Mouse (Mus musculus): ENCODE results near the gene Kif2c.

Kif2c gene

DNA sequence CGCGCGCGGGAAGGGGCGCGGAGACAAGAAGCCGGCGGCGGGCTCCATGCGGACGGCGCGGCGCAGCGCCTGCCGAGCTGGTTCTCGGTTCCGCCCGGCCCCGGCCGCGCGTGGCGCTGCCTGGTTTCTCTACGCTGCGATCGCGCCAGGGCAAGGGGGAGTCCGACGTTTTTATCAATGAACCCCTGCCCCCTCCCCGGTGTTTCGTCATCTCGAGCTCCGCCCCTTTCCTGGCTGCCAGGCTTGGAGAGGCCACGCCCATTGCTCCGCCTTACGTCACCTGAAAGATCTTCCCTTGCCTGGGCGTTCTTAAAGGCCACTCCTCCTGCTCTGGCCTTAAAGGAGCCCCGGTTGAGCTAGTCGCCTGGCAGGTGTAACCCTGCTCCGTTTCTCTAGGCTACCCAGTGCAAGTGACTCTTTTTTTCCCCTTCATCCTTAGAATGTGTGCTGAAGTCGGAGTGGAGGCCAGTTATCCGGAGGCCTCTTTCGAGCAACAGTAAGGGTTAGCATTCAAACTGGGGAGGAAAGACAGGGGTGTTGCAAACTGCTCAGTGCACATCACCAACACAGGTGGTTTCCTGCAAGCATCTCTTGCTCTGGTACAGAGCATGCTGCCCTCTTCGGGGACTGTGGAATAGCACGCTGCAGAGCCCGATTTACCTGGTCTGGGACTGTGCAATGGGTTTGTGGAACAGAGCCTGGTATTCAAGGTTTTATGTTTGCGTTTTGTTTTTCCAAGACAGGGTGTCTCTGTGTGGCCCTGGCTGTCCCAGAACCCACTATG lies 48.4 kb downstream of the Kif2c start, which contains the start of gene Plk3:
Gene Plk3, minus strand, starts transcription at position 147 of the 784 bp plus-strand sequence.
- peak; percentile 100 for DNase-seq

DNA sequence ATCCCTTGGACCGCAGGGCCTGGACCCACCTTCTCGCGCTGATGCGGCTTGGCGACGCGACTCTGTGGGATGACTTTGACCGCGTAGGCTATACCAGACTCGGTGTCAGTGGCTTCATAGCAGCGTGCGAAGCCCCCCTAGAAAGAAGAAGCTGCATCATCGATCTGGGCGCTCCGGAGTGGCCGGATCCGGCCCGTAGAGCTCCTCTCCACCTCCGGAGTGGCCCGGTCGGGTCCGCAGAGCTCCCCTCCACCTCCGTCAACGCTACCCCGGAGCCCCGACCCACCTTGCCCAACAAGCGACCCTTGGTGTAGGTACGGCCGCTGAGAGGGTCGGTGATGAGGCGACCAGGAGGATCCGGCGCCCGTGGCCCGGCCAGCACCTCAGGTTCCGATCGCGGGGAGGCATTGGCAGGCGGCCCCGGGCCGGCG lies 49.1 kb downstream of the Kif2c start:
- no peak for DNase-seq

GRCm38 (mm10) chr4:117132794-117133143 lies 49.7 kb downstream of the Kif2c start:
- peak; percentile 93 for DNase-seq

- DNase-seq, result peak; percentile 93
Observed at GRCm38 (mm10) chr4:117131890-117132793, 50.3 kb downstream of the Kif2c start.

GRCm38 (mm10) chr4:117131198-117131597 lies 51.2 kb downstream of the Kif2c start:
- no peak for DNase-seq

- no peak for DNase-seq
Observed at GRCm38 (mm10) chr4:117130790-117131189, 51.6 kb downstream of the Kif2c start.

- peak; percentile 94 for DNase-seq
Observed at GRCm38 (mm10) chr4:117127991-117128686, 54.3 kb downstream of the Kif2c start.

DNA sequence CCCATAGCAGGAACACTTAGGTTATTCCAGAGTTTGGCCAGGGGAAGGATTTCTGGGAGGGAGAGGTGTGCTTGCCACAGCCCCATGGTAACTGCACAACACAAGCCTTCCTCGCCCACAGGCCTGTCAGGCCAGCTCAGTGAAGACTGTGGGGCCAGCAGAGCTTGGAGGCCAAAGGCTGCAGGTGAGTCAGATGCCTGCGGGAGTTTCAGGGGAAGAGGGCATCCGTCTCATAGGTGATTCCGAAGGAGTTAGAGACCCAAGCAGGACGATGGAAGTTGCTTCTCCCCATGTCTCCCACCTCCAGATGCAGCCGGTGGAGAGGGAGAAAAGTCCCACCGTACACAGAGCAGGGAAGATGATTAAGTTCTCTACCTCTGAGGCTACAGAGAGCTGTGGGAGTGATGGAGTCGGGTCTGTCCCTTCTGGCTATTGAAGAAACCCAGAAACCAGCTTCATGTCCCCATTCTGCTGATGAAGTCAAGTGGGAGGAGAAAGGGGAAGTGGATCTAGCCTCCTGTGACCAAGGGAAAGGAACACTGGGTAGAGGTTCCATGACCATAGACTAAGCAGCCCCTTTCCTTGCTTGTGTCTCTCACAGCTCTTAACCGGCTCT lies 55.7 kb downstream of the Kif2c start, which contains the start of gene Tctex1d4:
Gene Tctex1d4, plus strand, starts transcription at position 120 of the 616 bp plus-strand sequence.
- DNase-seq, result peak; percentile 95

DNA sequence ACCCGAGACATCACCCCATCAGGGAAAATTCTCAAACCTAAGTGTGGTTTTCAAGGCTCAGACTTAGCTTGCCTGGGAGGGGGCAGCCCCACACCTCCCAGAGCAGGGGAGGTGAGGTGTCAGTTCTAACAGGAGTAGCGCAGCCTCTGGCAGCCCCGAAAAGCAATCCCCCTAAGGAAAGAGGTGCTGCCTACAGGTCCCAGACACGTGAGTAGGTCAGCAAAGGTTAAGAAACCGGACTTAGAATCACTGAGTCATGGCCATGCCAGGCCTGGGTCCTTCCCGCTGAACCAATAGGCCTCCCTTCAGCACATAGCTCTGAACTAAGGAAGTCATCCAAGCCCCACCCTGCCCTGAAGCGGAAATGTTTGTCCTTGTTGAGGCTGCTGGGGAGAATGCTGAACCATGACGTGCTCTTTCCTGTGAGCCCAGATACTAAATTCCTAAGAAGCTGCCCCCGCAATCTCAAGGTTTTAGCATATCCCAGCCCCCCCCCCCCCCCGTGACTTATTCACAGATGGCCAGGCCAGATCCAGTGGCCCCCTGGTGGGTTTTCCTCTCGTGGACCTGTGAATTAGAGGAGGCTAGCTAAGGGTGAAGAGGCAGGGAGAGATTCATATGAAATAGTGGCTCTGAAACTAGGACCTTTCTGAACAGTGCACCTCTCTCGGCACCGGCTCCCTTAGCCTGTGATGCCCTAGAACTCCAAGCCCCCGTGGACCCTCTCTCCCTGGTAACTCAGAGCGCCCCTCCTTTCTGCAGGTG lies 56.3 kb downstream of the Kif2c start:
- DNase-seq, result peak; percentile 100

DNA sequence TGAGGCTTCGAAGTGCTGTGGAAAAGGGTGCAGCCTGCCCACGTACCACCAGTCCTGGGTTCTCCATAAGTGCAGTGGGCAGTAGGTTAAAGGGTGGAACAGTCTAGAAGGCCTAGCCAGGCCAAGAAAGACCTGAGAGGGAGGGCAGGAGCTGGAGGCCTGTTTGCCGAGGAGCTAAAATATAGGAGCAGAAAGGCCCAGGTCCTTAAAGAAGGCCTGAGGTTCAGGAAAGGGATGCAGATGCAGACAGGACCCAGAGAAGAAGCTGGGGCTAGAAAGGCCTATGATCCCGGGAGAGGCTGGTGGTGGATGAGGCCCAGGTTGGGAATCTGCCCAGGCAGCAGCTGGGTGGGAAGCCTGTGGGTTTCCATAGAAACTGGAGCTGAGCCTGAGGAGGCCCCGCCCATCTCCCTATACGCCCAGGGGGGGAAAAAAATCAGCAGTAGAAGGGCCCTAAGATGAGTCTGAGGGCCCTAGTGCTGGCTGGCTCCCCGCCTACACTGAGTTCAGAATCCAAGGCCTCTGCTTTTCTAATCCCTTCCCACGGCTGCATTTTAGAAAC lies 57.0 kb downstream of the Kif2c start, which contains the start of gene Btbd19:
Gene Btbd19, minus strand, starts transcription at position 378 of the 562 bp plus-strand sequence.
- DNase-seq, result peak; percentile 99

DNA sequence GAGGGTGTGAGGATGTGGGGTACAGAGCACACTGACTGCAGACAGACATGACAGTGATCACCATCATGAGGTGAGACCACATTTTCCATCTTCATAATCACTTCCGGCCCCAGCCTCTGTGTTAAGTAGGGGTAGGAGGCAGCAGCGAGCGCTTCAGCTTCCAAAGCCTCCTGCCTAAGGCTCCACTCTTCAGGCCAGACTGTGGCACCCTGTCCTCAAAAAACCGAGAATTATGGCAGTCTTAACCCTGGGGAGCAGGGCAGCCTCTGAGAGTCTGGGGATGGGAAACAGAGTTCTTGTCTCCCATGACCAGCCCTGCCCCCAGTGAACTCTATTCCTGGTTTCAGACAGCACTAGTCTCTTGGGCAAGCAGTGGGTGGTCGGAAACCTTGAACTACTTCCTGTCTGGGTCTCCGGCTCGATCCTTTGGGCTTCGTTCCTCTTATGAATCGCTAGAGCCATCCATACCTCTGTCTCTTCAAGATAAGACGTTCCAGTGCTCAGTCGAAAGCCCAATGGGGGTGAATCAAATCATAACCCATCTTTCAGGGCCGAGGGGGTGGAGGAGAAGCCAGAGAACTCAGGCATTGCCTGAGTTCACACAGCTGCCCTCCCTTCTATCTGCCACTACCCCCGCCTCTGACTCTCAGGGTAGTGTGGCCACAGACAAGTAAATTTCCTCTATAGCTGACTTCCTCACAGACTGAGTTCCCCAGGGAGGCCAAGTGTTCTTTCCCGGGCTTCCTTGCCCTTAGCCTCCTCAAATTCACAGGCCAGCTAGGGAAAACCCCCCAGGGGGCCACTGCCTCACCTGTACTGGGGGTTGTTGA lies 57.7 kb downstream of the Kif2c start:
- peak; percentile 98 for DNase-seq

DNA sequence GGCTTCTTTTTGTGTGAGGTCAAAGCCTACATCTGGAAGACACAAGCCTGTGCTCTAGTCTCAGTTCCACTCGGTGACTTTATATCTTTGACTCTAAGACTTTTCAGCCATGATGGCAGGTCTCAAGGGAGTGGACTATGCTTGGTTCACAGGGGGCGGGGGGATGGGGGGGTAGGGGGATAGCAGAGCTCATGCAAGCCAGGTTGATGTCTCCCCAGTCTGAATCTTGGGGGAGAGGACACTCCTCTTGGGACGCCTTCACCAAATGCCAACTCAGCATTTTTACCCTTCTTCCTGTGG lies 58.3 kb downstream of the Kif2c start:
- DNase-seq, result peak; percentile 91

GRCm38 (mm10) chr4:117123546-117124217 lies 58.8 kb downstream of the Kif2c start:
- DNase-seq, result peak; percentile 91

GRCm38 (mm10) chr4:117122209-117122608 lies 60.2 kb downstream of the Kif2c start:
- DNase-seq, result peak; percentile 95

- peak; percentile 100 for DNase-seq
Observed at GRCm38 (mm10) chr4:117120445-117121414, 61.7 kb downstream of the Kif2c start.

DNA sequence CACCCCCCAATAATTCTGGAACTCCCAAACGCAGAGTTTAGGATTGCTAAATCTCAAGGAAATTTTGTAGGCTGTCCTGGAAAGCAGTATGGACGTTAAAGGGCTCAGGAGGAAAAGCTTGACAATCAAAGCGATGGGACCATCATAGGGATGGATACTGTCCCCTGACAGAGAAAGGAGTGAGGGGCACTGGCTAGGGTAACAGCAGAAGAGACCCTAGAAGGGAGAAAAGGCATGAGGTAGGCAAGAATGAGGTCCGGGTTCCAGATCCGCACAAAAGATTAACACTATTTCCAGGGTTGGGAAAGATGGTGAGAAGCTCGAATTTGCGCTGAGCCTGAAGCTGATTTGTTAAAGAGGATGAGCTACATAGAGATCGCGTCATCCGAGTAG lies 62.4 kb downstream of the Kif2c start:
- no peak for DNase-seq

- no peak for DNase-seq
Observed at GRCm38 (mm10) chr4:117119636-117120035, 62.8 kb downstream of the Kif2c start.

DNA sequence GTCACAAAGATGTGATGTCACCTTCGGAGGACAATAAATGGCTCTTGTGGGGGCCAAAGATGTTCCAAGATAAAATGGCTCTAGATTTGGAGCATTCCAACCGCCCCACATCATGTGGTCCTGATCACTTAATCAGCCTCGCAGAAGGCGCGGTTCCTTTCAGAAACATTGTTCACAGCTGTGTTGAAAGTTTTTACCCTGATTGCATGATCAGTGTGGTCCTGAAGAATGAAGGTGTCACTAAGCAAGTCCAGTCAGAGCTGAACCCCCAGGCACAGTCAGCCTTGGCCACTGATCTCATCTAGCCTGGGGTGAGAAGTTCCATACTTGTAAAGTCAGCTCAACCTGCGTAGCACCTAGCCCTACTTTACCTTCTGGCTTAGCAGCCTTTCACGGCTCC lies 64.5 kb downstream of the Kif2c start:
- no peak for DNase-seq

GRCm38 (mm10) chr4:117115592-117115991 lies 66.8 kb downstream of the Kif2c start:
- DNase-seq, result no peak

All from heart, adult 11 months (tissue).